Mouse (Mus musculus): ENCODE measurements around the gene Olfr282.
A peak's percentile ranks its signal among the peaks of the same experiment; 100 is the strongest.
"Not testable (repeated sequence)": the region's sequence is repeated elsewhere in the genome, so short reads cannot be mapped to it uniquely, and the experiment has no call there.

Olfr282 gene

GRCm38 (mm10) chr15:98430925-98431324 is at the start of gene Olfr282:
Gene Olfr282 (plus strand): TSS chr15:98431225.
- not testable (repeated sequence) for DNase-seq (ENCODE audit: low read depth, low spot score)

DNA sequence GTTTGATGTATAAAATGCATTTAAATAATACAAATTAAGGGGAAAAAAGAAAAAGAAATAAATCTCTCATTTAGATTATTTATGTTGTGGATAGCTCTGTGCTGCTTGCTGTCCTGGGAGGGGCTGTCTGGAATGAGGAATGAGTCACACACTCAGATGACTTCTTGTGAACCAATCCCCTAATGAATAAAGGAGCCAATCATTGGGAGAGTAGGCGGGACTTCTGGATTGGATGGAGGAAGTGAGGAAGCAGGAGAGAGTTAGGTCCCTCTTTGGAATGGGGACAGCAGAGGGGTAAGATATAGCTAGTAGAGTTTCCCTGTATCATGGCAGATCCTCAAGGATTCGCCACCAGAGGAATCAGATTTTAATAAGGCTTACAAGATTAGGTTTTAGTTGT is 43.4 kb upstream of the Olfr282 start:
- no peak for DNase-seq (ENCODE audit: low read depth, low spot score)

- peak; percentile 86 for DNase-seq (ENCODE audit: low read depth, low spot score)
Measured at GRCm38 (mm10) chr15:98389796-98390195, 41.2 kb upstream of the Olfr282 start.

- DNase-seq (ENCODE audit: low read depth, low spot score), result peak; percentile 32
Measured at GRCm38 (mm10) chr15:98391081-98391902, 39.7 kb upstream of the Olfr282 start.

DNA sequence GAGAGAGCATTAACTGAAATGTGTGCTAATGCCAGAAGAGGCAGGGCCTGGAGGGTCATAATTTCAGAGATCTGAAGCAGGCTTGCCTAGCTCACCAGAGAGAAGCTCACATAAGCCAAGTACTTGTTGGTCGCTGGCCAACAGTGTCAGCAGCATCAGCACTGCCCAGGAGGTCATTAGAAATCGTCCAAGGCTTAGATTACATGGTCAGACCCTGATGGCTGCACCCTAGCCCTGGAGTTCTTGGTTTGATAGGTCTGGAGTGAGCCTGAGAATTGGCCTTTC is 39.2 kb upstream of the Olfr282 start:
- peak; percentile 58 for DNase-seq (ENCODE audit: low read depth, low spot score)

GRCm38 (mm10) chr15:98397136-98397535 is 33.9 kb upstream of the Olfr282 start:
- DNase-seq (ENCODE audit: low read depth, low spot score), result no peak

DNA sequence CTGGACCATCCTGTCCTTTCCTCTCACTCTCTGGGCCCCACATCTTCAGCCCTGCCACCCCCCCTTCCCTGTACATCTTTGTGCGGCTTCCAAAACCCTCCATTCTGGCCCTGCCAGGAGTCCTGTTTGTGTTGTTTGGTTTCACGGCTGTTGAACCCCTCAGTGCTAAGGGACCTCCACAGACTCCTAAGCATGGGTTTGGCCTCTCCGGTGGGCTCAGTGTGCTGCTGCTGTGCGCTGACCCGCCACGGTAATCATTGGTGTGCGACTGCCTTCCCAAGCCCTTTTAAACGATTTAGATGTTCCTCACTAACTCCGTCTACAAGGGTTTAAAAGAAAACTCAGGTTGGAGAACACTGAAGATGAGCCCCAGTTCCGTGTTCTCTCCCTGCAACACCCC is 28.7 kb upstream of the Olfr282 start:
- DNase-seq (ENCODE audit: low read depth, low spot score), result no peak

GRCm38 (mm10) chr15:98408406-98409060 is 22.5 kb upstream of the Olfr282 start:
- no peak for DNase-seq (ENCODE audit: low read depth, low spot score)

DNA sequence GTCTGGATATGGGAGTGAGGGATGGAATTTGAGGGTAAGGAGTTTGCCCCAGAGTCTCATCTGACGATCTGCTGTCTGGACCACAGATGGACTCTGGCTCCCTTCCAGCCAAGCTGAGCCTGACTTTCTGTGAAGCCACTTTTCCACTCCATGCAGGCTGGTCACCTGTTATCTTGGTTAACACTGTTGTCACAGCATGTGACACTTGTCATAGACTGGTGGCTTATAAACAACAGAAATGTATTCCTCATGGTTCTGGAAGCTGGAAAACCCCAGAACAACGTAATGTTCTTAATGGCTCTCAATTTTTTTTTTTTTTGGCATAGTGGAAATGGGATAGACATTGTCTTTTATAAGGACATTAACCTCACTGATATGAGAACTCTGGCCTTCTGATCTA is 21.4 kb upstream of the Olfr282 start:
- no peak for DNase-seq (ENCODE audit: low read depth, low spot score)

DNA sequence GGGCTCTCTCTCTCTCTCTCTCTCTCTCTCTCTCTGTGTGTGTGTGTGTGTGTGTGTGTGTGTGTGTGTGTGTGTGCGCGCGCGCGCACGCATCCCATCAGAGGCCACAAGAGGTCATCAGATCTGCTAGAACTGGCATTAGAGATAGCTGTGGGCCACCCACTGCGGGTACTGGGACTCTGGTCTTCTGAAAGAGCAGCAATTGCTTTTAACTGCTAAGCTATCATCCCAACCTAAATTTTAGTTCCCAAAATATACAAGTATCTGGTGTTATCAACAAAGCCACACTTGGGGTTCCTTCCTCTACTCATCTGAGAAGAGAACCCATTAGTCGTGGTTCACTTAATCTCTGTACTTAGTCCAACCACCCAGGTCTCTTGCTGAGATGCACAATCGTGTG is 20.8 kb upstream of the Olfr282 start:
- DNase-seq (ENCODE audit: low read depth, low spot score), result no peak

DNA sequence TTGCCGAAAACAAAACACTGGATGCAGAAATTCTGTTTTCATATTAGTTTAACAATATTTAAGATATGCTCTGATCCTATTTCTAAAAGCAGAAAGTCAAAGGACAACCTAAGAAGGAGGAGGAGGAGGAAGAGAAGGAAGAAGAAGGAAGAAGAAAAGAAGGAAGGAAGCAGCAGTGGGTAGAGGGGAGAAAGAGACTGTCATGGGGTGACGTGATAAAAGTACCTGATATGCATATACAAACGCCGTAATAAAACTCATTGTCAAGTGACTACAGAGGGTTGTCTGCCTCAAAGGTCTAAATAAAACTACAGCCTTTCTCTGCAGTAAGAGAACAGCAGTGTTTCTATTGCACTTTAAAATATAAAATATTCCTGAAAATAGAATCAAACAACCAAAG is 15.0 kb upstream of the Olfr282 start:
- no peak for DNase-seq (ENCODE audit: low read depth, low spot score)

- DNase-seq (ENCODE audit: low read depth, low spot score), result not testable (repeated sequence)
Measured at GRCm38 (mm10) chr15:98416802-98417201, 14.2 kb upstream of the Olfr282 start.

GRCm38 (mm10) chr15:98417285-98417684 is 13.7 kb upstream of the Olfr282 start:
- not testable (repeated sequence) for DNase-seq (ENCODE audit: low read depth, low spot score)

DNA sequence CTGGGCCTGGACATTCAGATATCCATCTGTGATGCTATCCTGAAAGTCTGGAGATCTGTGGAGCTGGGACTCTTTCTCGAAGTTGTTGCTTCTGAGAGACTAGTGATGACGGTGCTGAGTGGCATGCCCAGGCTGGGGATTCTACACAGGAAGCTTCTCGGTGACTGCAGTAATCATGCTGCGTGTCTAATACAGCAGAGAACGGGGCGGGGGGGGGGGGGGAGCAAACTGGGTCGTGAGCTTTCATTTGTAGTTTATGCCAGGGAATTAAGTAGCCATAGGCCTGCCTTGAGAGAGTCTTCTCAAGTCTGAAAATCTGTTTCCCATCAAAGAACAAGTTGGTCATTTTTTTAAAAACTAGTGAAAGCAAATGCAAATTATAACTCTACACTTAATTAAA is 12.9 kb upstream of the Olfr282 start:
- DNase-seq (ENCODE audit: low read depth, low spot score), result no peak

DNA sequence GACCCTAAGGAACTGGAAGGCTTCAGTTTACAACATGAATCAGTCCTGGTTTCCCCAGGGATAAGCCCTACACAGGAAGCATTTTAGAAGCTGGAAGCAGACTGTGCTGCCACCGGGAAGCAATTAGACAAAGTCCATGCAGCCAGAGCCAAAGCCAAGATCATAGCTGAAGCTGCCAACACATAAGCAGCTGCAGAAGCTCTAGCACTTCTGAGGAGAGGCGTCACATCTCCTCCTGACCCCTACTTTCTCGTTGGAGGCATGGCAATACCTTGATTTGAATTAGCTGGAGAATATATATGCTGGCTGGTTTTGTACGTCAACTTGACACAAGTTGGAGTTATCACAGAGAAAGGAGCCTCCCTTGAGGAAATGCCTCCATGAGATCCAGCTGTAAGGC is 10.1 kb upstream of the Olfr282 start:
- DNase-seq (ENCODE audit: low read depth, low spot score), result no peak

DNA sequence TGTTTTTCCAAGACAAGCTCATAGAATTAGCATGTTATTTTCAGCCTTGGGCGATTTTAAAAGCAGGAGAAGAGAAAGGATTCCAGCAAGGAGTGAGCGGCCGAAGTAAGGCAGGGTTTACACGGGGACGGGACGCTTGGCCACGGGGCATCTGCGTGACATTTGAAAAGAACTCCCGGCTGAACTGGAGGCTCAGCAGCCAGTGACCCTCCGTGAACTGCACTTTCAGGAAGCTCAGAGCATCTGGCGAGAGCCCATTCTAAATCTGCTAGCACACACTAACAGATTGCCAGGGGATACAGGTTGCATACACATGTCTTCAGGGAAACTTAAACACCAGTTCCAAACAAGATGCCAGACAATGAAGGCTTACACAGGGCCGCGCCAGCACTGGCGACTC is 6.7 kb upstream of the Olfr282 start:
- peak; percentile 39 for DNase-seq (ENCODE audit: low read depth, low spot score)

- no peak for DNase-seq (ENCODE audit: low read depth, low spot score)
Measured at GRCm38 (mm10) chr15:98424753-98425152, 6.3 kb upstream of the Olfr282 start.

DNA sequence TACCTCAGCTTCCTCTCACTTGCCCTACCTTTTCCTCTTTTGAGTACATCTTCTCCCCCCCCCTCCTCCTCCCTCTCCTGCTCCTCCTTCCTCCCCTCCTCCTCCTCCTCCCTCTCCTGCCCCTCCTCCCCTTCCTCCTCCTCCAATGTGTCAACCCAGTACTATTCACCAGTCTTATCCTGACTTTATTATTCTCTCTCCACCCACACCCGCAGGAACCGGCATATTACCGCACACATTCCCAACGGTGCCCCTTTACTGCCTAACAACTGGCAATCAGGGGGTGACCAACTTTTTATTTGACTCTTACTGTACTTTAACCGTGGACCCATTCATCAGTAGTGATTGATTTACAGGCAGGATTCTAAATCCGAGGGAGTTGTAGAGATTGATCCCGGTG is 5.8 kb upstream of the Olfr282 start:
- DNase-seq (ENCODE audit: low read depth, low spot score), result no peak

- no peak for DNase-seq (ENCODE audit: low read depth, low spot score)
Measured at GRCm38 (mm10) chr15:98444561-98444960, 13.5 kb downstream of the Olfr282 start.

GRCm38 (mm10) chr15:98448521-98448920 is 17.5 kb downstream of the Olfr282 start:
- no peak for DNase-seq (ENCODE audit: low read depth, low spot score)

- no peak for DNase-seq (ENCODE audit: low read depth, low spot score)
Measured at GRCm38 (mm10) chr15:98452288-98452687, 21.3 kb downstream of the Olfr282 start, which contains the start of gene Olfr281. Gene Olfr281 (plus strand): TSS chr15:98452588.

- DNase-seq (ENCODE audit: low read depth, low spot score), result no peak
Measured at GRCm38 (mm10) chr15:98469596-98469995, 38.6 kb downstream of the Olfr282 start, which contains the start of gene OR5BS1P. Gene OR5BS1P (plus strand): TSS chr15:98469896.

DNA sequence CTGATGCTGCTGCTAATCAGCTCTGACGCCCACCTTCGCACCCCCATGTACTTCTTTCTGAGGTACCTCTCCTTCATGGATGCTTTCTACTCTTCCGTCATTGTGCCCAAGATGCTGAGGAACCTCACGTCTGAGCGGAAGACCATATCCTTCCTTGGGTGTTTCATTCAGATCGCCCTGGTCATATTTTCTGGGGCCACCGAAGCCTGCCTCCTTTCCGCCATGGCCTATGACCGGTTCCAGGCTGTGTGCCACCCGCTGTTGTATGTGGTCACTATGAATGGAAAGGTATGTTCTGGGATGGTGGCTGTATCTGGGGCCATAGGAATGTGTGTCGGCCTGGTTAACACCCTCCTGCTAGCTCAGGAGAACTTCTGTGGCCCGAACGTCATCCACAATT is 40.5 kb downstream of the Olfr282 start:
- DNase-seq (ENCODE audit: low read depth, low spot score), result no peak

All from skeletal muscle tissue, adult 2 months (tissue).